Mouse (Mus musculus): Measurements from ENCODE around the gene Olfr1431. TPM values are rescaled to one million over a fixed set of nuclear protein-coding genes. Genes with fewer than 3 reads are reported as not detected.
"Not testable (repeated sequence)": the region's sequence is repeated elsewhere in the genome, so short reads cannot be mapped to it uniquely, and the experiment has no call there.

Gene Olfr1431
- not detected for total RNA-seq (2021)
- long read RNA-seq, experiment 1, result 0 reads
- long read RNA-seq, experiment 2, result 0 reads

GRCm38 (mm10) chr19:12200334-12200733 lies at the start of gene Olfr1431:
TSS of gene Olfr1431 (plus strand) at chr19:12200634.
- intact Hi-C loops (cut with DNase I), result no loop called here
- no peak for DNase-seq

- DNase-seq; intact Hi-C loops (cut with DNase I): not testable (repeated sequence)
Measured at GRCm38 (mm10) chr19:12170062-12170599, 30.3 kb upstream of the Olfr1431 start, which contains the start of gene Olfr1555-ps1. TSS of gene Olfr1555-ps1 (minus strand) at chr19:12170112.

GRCm38 (mm10) chr19:12175431-12175830 lies 25.0 kb upstream of the Olfr1431 start:
- intact Hi-C loops (cut with DNase I), result not testable (repeated sequence)

GRCm38 (mm10) chr19:12199076-12199475 lies 1.4 kb upstream of the Olfr1431 start:
- intact Hi-C loops (cut with DNase I), result not testable (repeated sequence)

More at GRCm38 (mm10) chr19:12175431-12175830, 25.0 kb upstream of the Olfr1431 start:
- not testable (repeated sequence) for DNase-seq

GRCm38 (mm10) chr19:12232496-12232895 lies 32.1 kb downstream of the Olfr1431 start, which contains the start of gene Olfr1432:
TSS of gene Olfr1432 (minus strand) at chr19:12232596.
- DNase-seq; intact Hi-C loops (cut with DNase I): not testable (repeated sequence)

More at GRCm38 (mm10) chr19:12199076-12199475, 1.4 kb upstream of the Olfr1431 start:
- DNase-seq, result not testable (repeated sequence)

GRCm38 (mm10) chr19:12241559-12241958 lies 41.1 kb downstream of the Olfr1431 start, which contains the start of gene Olfr262:
TSS of gene Olfr262 (minus strand) at chr19:12241659.
- intact Hi-C loops (cut with DNase I), result no loop called here
- DNase-seq, result no peak

- intact Hi-C loops (cut with DNase I), result no loop called here
- DNase-seq, result no peak
Measured at GRCm38 (mm10) chr19:12260732-12261131, 60.3 kb downstream of the Olfr1431 start, which contains the start of gene Olfr235. TSS of gene Olfr235 (plus strand) at chr19:12261032.

Other genes with a start within 250 kb of the Olfr1431 start
- 10 to 100 TPM; 57.0 to 60.8 TPM for gene Osbp, start 234.7 kb upstream of the Olfr1431 start, total RNA-seq (2021)
- not detected for gene Olfr1423, start 159.3 kb upstream of the Olfr1431 start, total RNA-seq (2021)
- gene Olfr1424, start 138.0 kb upstream of the Olfr1431 start, total RNA-seq (2021), result not detected
- not detected for gene Olfr1425, start 122.9 kb upstream of the Olfr1431 start, total RNA-seq (2021)
- not detected for gene Olfr1426, start 108.6 kb upstream of the Olfr1431 start, total RNA-seq (2021)
- gene Olfr1427, start 97.3 kb upstream of the Olfr1431 start, total RNA-seq (2021), result not detected
- gene Olfr1428, start 84.7 kb upstream of the Olfr1431 start, total RNA-seq (2021), result not detected
- gene Olfr76, start 77.4 kb upstream of the Olfr1431 start, total RNA-seq (2021), result not detected
- not detected for gene Olfr1555-ps1, start 30.5 kb upstream of the Olfr1431 start, total RNA-seq (2021)
- not detected for gene Olfr1432, start 32.0 kb downstream of the Olfr1431 start, total RNA-seq (2021)
- gene Olfr262, start 41.0 kb downstream of the Olfr1431 start, total RNA-seq (2021), result not detected
- not detected for gene Olfr235, start 60.4 kb downstream of the Olfr1431 start, total RNA-seq (2021)
- not detected for gene Olfr1434, start 79.2 kb downstream of the Olfr1431 start, total RNA-seq (2021)
- not detected for gene Olfr1436, start 98.5 kb downstream of the Olfr1431 start, total RNA-seq (2021)
- not detected for gene Olfr1437, start 124.5 kb downstream of the Olfr1431 start, total RNA-seq (2021)
- not detected for gene Olfr1438-ps1, start 135.3 kb downstream of the Olfr1431 start, total RNA-seq (2021)
- gene Olfr1440, start 186.6 kb downstream of the Olfr1431 start, total RNA-seq (2021), result not detected
- gene Olfr1441, start 216.8 kb downstream of the Olfr1431 start, total RNA-seq (2021), result not detected
- gene Pfpl, start 227.3 kb downstream of the Olfr1431 start, total RNA-seq (2021), result not detected